Mouse (Mus musculus): ENCODE measurements around the gene Map3k6. TPM values are rescaled to one million over a fixed set of nuclear protein-coding genes. Genes with fewer than 3 reads are reported as not detected.

Map3k6 gene
- polyA plus RNA-seq, 1 experiment: 27.9 TPM

GRCm38 (mm10) chr4:133257798-133258408 lies 17.3 kb downstream of the Map3k6 start:
- WGBS: 75% methylated on average over 12 of the region's 12 CpGs
- TF ChIP-seq POLR2A (IDR thresholded peaks at IDR 0.05; ENCODE audit: borderline replicate concordance, extremely low read depth, low read depth, low read length): no peak
- TF ChIP-seq CTCF (IDR thresholded peaks at IDR 0.05; ENCODE audit: insufficient read depth, low read length): no peak
- no peak overlapping the region for H3K4me3 ChIP-seq (replicated peaks; ENCODE audit: extremely low read depth, low read depth, low read length)
- no peaks in the 10 kb centered on the region for H3K4me1 ChIP-seq (ENCODE audit: control insufficient read depth, insufficient read depth, low read length)
- no peak for DNase-seq

GRCm38 (mm10) chr4:133261641-133262374 lies 21.2 kb downstream of the Map3k6 start:
- no peak for DNase-seq
- H3K4me3 ChIP-seq (replicated peaks; ENCODE audit: extremely low read depth, low read depth, low read length): no peak overlapping the region
- 44% methylated on average over 10 of the region's 10 CpGs for WGBS
- H3K4me1 ChIP-seq (ENCODE audit: control insufficient read depth, insufficient read depth, low read length): no peaks in the 10 kb centered on the region
- TF ChIP-seq CTCF (IDR thresholded peaks at IDR 0.05; ENCODE audit: insufficient read depth, low read length): no peak
- TF ChIP-seq POLR2A (IDR thresholded peaks at IDR 0.05; ENCODE audit: borderline replicate concordance, extremely low read depth, low read depth, low read length): no peak

DNA sequence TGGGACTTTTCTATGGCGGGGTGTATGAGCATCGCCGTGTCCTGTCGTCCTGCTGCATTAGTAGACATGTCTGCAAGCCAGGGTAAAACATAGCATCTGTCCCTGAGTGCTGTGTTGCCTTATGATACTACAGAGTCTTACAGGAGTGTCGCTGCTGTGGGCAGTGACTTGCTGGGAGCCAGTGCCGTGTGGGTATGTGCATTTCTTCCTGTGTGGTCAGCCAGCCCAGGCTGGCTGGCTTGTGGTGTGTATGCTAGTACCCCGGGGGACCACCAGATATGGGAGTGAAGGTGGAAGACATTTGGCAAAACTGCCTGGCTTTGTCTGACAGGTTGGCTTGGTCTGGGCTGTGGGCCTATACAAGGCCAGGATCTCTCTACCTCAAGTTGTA lies 21.8 kb downstream of the Map3k6 start:
- no peak overlapping the region for H3K4me3 ChIP-seq (replicated peaks; ENCODE audit: extremely low read depth, low read depth, low read length)
- 59% methylated on average over 7 of the region's 7 CpGs for WGBS

GRCm38 (mm10) chr4:133262882-133263281 lies 22.3 kb downstream of the Map3k6 start, which contains the start of gene Sytl1:
TSS of gene Sytl1 (minus strand) at chr4:133263113.
- DNase-seq: no peak
- WGBS: 37% methylated on average over 7 of the region's 7 CpGs
- no peaks in the 10 kb centered on the region for H3K4me1 ChIP-seq (ENCODE audit: control insufficient read depth, insufficient read depth, low read length)
- TF ChIP-seq CTCF (IDR thresholded peaks at IDR 0.05; ENCODE audit: insufficient read depth, low read length) (no peak), POLR2A (IDR thresholded peaks at IDR 0.05; ENCODE audit: borderline replicate concordance, extremely low read depth, low read depth, low read length) (no peak)
- peak within 1 kb of the TSS; percentile 12 for H3K4me3 ChIP-seq (replicated peaks; ENCODE audit: extremely low read depth, low read depth, low read length)

More for the DNA sequence above, 21.8 kb downstream of the Map3k6 start:
- H3K4me1 ChIP-seq (ENCODE audit: control insufficient read depth, insufficient read depth, low read length): no peaks in the 10 kb centered on the region
- no peak for DNase-seq
- TF ChIP-seq CTCF (IDR thresholded peaks at IDR 0.05; ENCODE audit: insufficient read depth, low read length) (no peak), POLR2A (IDR thresholded peaks at IDR 0.05; ENCODE audit: borderline replicate concordance, extremely low read depth, low read depth, low read length) (no peak)

- Histone ChIP-seq H3K4me3 (replicated peaks; ENCODE audit: extremely low read depth, low read depth, low read length) (no peak overlapping the region), H3K4me1 (ENCODE audit: control insufficient read depth, insufficient read depth, low read length) (no peaks in the 10 kb centered on the region)
- no peak for DNase-seq
- 87% methylated on average over 5 of the region's 5 CpGs for WGBS
- no peak for TF ChIP-seq CTCF (IDR thresholded peaks at IDR 0.05; ENCODE audit: insufficient read depth, low read length)
- TF ChIP-seq POLR2A (IDR thresholded peaks at IDR 0.05; ENCODE audit: borderline replicate concordance, extremely low read depth, low read depth, low read length): no peak
Observed at GRCm38 (mm10) chr4:133263756-133264155, 23.1 kb downstream of the Map3k6 start.

DNA sequence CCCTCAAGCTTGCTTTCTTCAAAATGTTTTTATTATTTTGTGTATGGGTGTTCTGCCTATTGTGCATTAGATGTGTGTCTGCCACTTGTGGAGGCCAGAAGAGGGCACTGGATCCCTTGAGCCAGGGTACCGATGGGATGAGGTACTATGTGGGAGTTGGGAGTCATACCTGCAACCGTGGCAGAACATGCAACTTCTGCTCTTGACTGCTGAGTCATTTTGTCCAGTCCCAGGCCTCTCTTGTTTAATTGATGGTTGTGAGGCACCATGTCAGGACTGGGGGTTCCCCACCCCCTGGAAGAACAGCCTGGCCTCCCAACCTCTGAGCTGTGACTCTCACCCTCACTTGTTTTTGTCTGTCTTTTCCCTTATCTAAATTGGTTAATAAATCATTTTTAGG lies 23.9 kb downstream of the Map3k6 start:
- Histone ChIP-seq H3K4me1 (ENCODE audit: control insufficient read depth, insufficient read depth, low read length) (no peaks in the 10 kb centered on the region), H3K4me3 (replicated peaks; ENCODE audit: extremely low read depth, low read depth, low read length) (no peak overlapping the region)
- 88% methylated on average over 2 of the region's 2 CpGs for WGBS
- DNase-seq: no peak
- TF ChIP-seq CTCF (IDR thresholded peaks at IDR 0.05; ENCODE audit: insufficient read depth, low read length) (no peak), POLR2A (IDR thresholded peaks at IDR 0.05; ENCODE audit: borderline replicate concordance, extremely low read depth, low read depth, low read length) (no peak)

DNA sequence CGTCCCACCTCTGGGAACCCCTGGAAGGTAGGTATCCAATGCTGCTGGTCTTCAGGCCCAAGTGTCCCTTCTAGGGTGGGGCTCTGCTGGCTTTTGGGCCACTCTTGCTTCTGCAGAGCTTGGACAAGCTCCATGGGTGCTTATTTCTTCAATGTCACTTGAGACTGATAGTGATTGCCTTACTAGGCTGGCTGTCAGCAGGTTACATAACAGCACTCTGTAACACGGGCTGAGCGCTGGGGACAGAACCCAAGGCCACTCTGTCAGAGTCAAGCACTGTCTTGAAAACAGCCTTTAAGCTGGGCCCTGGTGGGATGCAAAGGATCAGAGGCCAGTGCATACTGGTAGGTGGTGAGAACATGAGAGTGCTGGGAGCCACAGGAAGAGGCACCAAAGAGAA lies 24.7 kb downstream of the Map3k6 start:
- TF ChIP-seq CTCF (IDR thresholded peaks at IDR 0.05; ENCODE audit: insufficient read depth, low read length) (no peak), POLR2A (IDR thresholded peaks at IDR 0.05; ENCODE audit: borderline replicate concordance, extremely low read depth, low read depth, low read length) (no peak)
- no peak overlapping the region for H3K4me3 ChIP-seq (replicated peaks; ENCODE audit: extremely low read depth, low read depth, low read length)
- DNase-seq: no peak
- 0 out of 2 replicates have a peak, but pooled peaks cover 2% of the 10 kb centered on the region for H3K4me1 ChIP-seq (ENCODE audit: control insufficient read depth, insufficient read depth, low read length)
- WGBS: 81% methylated on average over 3 of the region's 3 CpGs

DNA sequence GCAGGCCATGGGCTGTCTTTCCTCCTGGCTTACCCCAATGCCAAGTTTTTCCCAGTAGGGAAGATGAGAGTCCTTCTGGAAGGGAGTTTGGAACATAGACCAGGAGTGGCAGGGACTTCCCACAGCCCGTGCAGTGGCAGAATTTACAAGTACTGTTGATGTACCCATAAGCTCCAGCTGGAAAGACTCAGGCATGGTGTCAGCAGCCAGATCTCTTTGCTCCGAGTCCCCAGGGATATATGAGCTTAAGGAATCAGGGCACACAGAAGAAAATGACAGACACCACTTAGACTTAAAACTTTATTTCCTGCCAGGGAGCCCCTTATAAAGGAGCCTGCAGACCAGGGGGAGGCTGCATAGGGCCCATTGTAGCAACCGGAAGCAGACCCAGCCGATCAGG lies 25.1 kb downstream of the Map3k6 start:
- TF ChIP-seq POLR2A (IDR thresholded peaks at IDR 0.05; ENCODE audit: borderline replicate concordance, extremely low read depth, low read depth, low read length) (no peak), CTCF (IDR thresholded peaks at IDR 0.05; ENCODE audit: insufficient read depth, low read length) (no peak)
- H3K4me3 ChIP-seq (replicated peaks; ENCODE audit: extremely low read depth, low read depth, low read length): no peak overlapping the region
- DNase-seq: no peak
- 0 out of 2 replicates have a peak, but pooled peaks cover 2% of the 10 kb centered on the region for H3K4me1 ChIP-seq (ENCODE audit: control insufficient read depth, insufficient read depth, low read length)
- WGBS: 75% methylated on average over 4 of the region's 4 CpGs

- DNase-seq: no peak
- WGBS: 88% methylated on average over 12 of the region's 12 CpGs
- Histone ChIP-seq H3K4me1 (ENCODE audit: control insufficient read depth, insufficient read depth, low read length) (0 out of 2 replicates have a peak, but pooled peaks cover 2% of the 10 kb centered on the region), H3K4me3 (replicated peaks; ENCODE audit: extremely low read depth, low read depth, low read length) (no peak overlapping the region)
- TF ChIP-seq CTCF (IDR thresholded peaks at IDR 0.05; ENCODE audit: insufficient read depth, low read length) (no peak), POLR2A (IDR thresholded peaks at IDR 0.05; ENCODE audit: borderline replicate concordance, extremely low read depth, low read depth, low read length) (no peak)
Observed at GRCm38 (mm10) chr4:133266248-133266880, 25.7 kb downstream of the Map3k6 start.

Measured in lung, adult 2 months (tissue).